Mouse (Mus musculus): Measurements from ENCODE around the gene Atoh7. TPM values are rescaled to one million over a fixed set of nuclear protein-coding genes. Genes with fewer than 3 reads are reported as not detected.

The Atoh7 gene
- total RNA-seq, 2 experiments from 2014 or later, result not detected

GRCm38 (mm10) chr10:63092616-63093550 lies 6.6 kb upstream of the Atoh7 start:
- intact Hi-C loops (cut with DNase I), result no loop called here

GRCm38 (mm10) chr10:63096757-63097156 lies 2.7 kb upstream of the Atoh7 start:
- intact Hi-C loops (cut with DNase I), result no loop called here
- no peak for DNase-seq (ENCODE audit: low spot score)

More at GRCm38 (mm10) chr10:63092616-63093550, 6.6 kb upstream of the Atoh7 start:
- no peak for DNase-seq (ENCODE audit: low spot score)

GRCm38 (mm10) chr10:63098191-63098590 lies 1.3 kb upstream of the Atoh7 start:
- intact Hi-C loops (cut with DNase I), result no loop called here
- no peak for DNase-seq (ENCODE audit: low spot score)

- no peak for DNase-seq (ENCODE audit: low spot score)
- intact Hi-C loops (cut with DNase I), result no loop called here
Measured at GRCm38 (mm10) chr10:63099941-63100562, 601 bp downstream of the Atoh7 start.

GRCm38 (mm10) chr10:63100657-63101056 lies 1.2 kb downstream of the Atoh7 start:
- no peak for DNase-seq (ENCODE audit: low spot score)
- intact Hi-C loops (cut with DNase I), result no loop called here

GRCm38 (mm10) chr10:63113027-63113604 lies 13.7 kb downstream of the Atoh7 start:
- DNase-seq (ENCODE audit: low spot score), result no peak
- intact Hi-C loops (cut with DNase I), result loop anchor here (10.0 kb wide), 1 partner anchor 88 kb away; the partner anchor contains the start of genes Hnrnph3 and Pbld2

GRCm38 (mm10) chr10:63113716-63114360 lies 14.4 kb downstream of the Atoh7 start:
- no peak for DNase-seq (ENCODE audit: low spot score)

GRCm38 (mm10) chr10:63115881-63116280 lies 16.4 kb downstream of the Atoh7 start:
- intact Hi-C loops (cut with DNase I), result loop anchor here (10.0 kb wide), 1 partner anchor 91 kb away; the partner anchor contains the start of genes Hnrnph3 and Pbld2
- DNase-seq (ENCODE audit: low spot score), result no peak

More at GRCm38 (mm10) chr10:63113716-63114360, 14.4 kb downstream of the Atoh7 start:
- intact Hi-C loops (cut with DNase I), result loop anchor here (10.0 kb wide), 1 partner anchor 89 kb away; the partner anchor contains the start of genes Hnrnph3 and Pbld2

- no peak for DNase-seq (ENCODE audit: low spot score)
- intact Hi-C loops (cut with DNase I), result loop anchor here (10.0 kb wide), 1 partner anchor 92 kb away; the partner anchor contains the start of genes Hnrnph3 and Pbld2
Measured at GRCm38 (mm10) chr10:63116376-63116775, 16.9 kb downstream of the Atoh7 start.

- intact Hi-C loops (cut with DNase I), result loop anchor here (10.0 kb wide), 1 partner anchor 93 kb away; the partner anchor contains the start of genes Hnrnph3 and Pbld2
- DNase-seq (ENCODE audit: low spot score), result no peak
Measured at GRCm38 (mm10) chr10:63117583-63117982, 18.1 kb downstream of the Atoh7 start.

- intact Hi-C loops (cut with DNase I), result loop anchor here (10.0 kb wide), 1 partner anchor 95 kb away; the partner anchor contains the start of genes Hnrnph3 and Pbld2
- DNase-seq (ENCODE audit: low spot score), result no peak
Measured at GRCm38 (mm10) chr10:63119916-63120315, 20.5 kb downstream of the Atoh7 start.

GRCm38 (mm10) chr10:63121961-63122360 lies 22.5 kb downstream of the Atoh7 start:
- no peak for DNase-seq (ENCODE audit: low spot score)
- intact Hi-C loops (cut with DNase I), result no loop called here

GRCm38 (mm10) chr10:63122516-63122915 lies 23.1 kb downstream of the Atoh7 start:
- no peak for DNase-seq (ENCODE audit: low spot score)
- intact Hi-C loops (cut with DNase I), result no loop called here

GRCm38 (mm10) chr10:63123141-63123540 lies 23.7 kb downstream of the Atoh7 start:
- DNase-seq (ENCODE audit: low spot score), result no peak
- intact Hi-C loops (cut with DNase I), result no loop called here

- no peak for DNase-seq (ENCODE audit: low spot score)
- intact Hi-C loops (cut with DNase I), result no loop called here
Measured at GRCm38 (mm10) chr10:63124016-63124415, 24.6 kb downstream of the Atoh7 start.

GRCm38 (mm10) chr10:63125343-63125742 lies 25.9 kb downstream of the Atoh7 start:
- intact Hi-C loops (cut with DNase I), result no loop called here

GRCm38 (mm10) chr10:63126116-63126515 lies 26.7 kb downstream of the Atoh7 start:
- no peak for DNase-seq (ENCODE audit: low spot score)
- intact Hi-C loops (cut with DNase I), result no loop called here

More at GRCm38 (mm10) chr10:63125343-63125742, 25.9 kb downstream of the Atoh7 start:
- no peak for DNase-seq (ENCODE audit: low spot score)

GRCm38 (mm10) chr10:63127156-63127555 lies 27.7 kb downstream of the Atoh7 start:
- intact Hi-C loops (cut with DNase I), result no loop called here
- no peak for DNase-seq (ENCODE audit: low spot score)

- intact Hi-C loops (cut with DNase I), result no loop called here
- no peak for DNase-seq (ENCODE audit: low spot score)
Measured at GRCm38 (mm10) chr10:63128256-63128655, 28.8 kb downstream of the Atoh7 start.

- DNase-seq (ENCODE audit: low spot score), result no peak
- intact Hi-C loops (cut with DNase I), result no loop called here
Measured at GRCm38 (mm10) chr10:63130500-63130899, 31.0 kb downstream of the Atoh7 start.

Data from heart, postnatal 25 days (tissue).